Mouse (Mus musculus) ES-Bruce4 (cell line): ENCODE results near the gene Atp13a2.

Experiments
- CTCF ChIP-seq: IDR thresholded peaks from one replicate; pipeline ENCODE4 v1.8.1; 2011; ENCODE audit warnings: low read depth, low read length
- EP300 ChIP-seq: IDR thresholded peaks from 2 replicates; pipeline ENCODE4 v1.6.1; 2011; ENCODE audit warnings: low read depth, low read length; ENCODE audit not compliant: insufficient read depth
- POLR2A ChIP-seq: IDR thresholded peaks from one replicate; pipeline ENCODE4 v1.8.1; 2011; ENCODE audit warnings: low read length; ENCODE audit not compliant: insufficient read depth

DNA sequence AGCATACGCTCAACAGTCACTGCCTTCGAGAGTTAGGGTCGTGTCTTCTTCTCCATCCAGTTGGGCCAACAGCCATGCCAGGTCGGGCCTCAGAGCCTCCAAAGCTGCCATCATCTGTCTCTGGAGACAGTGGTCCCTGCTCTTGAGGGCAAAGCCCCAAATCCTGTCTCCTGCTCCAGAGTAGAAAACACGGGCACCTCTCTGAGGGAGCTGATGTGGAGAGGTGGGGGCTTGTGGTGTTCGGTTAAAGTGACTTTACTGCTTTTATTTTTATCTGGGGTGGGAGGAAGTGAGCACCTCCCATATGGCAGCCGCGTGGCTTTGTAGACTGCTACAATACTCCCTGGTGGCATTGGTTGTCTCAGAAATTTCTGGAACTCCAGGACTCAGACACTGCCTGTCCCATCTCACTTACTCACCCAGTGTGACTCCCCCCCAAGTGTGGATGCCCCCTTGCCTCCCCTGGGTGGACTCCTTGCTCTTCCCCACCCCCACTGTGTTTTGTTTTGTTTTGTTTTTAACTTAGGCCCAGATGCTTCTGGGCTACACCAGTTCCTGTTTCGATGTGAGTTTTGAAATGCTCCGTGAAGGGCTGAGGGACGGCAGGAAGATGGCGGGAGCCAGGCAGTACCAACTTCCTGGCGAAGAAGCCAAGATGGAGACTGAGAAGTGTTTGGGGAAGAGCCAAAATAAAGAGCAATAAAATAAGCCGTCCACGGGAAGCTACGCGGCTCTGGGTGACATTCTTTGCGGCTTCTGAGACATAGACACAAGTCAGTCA is 34.6 kb upstream of the Atp13a2 start:
- TF ChIP-seq CTCF (no peak), POLR2A (no peak), EP300 (no peak)
